Mouse (Mus musculus) forelimb bud, embryonic 11.5 days (tissue): Measurements from ENCODE around the gene Ankmy1.

Experiments
- DNase-seq: peaks from one replicate; pipeline ENCODE4 v3.0.0-alpha.2; 2012; ENCODE audit warnings: low read depth, low spot score

The Ankmy1 gene

DNA sequence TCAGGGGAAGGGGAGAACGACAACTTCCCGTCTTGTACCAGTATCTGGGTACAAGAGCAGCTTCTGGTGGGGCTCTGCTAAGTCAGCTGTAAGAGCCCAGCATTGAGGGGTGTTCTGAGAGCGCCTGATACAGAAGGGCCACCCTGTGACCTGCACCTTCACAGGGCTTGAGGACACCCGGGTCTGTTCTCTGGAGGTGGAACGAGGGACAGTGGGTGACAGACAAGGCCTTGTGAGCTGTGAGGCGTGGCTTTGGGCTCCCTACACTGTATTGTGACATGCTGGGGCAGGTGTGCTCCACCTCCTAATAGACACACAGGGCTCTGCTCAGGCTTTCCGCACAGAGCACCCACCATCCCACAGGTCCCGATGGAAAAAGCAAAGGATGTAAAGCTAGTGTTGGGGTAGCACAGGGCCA is 9.0 kb upstream of the Ankmy1 start:
- no peak for DNase-seq

DNA sequence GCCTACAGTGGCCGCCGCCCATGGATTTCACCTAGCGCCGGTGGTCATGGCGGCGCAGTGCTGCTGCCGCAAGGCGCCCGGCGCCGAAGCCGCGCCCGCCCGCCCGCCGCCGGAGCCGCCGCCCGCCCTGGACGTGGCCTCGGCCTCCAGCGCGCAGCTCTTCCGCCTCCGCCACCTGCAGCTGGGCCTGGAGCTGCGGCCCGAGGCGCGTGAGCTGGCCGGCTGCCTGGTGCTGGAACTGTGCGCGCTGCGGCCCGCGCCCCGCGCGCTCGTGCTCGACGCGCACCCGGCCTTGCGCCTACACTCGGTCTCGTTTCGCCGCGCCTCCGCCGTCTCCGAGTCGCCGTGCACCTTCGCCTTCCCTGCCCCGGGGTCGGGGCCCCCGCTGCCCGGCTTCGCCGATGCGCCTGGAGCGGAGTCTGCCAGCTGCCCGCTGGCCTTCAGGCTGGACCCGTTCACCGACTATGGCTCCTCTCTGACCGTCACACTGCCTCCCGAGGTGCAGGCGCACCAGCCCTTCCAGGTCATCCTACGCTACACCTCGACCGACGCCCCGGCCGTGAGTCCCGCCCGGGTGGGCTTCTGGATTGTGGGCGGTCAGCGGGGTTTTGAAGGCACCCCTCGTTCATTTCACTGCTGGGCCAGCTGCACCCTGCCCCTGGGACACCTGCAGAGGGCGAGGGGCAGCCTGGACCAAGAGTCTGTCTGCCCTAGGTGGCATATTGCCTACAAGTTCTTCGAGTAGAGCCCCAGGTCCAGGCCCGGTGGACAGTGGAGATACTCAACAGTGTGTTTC is 8.4 kb upstream of the Ankmy1 start:
- DNase-seq, result peak; percentile 54

DNA sequence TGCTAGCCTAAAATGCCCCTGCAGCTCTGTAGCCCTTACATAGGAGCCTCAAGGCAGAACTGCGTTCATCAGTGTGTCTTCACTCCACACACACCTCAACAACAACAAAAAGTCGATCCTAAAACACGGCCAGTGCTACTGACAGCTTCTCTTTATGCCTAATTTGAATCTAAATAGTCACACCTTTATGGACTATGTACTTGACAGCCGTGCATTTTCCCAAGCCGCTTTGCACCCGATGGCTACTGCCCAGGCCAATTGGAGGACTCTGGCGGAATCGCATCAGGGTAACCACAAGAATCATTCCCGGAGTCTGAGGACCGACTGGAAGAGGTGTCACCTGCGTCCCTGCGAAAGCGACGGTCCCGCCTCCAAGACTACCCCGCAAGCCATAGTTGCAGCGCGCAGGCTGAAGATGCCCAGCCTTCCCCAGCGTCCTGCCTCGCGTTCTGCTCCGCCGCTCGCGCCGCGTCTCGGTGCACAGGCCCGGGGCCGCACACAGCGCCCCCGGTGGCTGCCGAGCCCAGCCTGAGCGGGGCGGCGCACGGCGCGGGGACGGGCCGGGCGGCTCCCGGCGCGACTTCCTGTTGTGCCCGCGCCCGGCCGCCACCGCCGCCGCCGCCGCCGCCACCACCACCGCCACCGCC is 7.7 kb upstream of the Ankmy1 start, which contains the start of gene Rnpepl1:
Gene Rnpepl1 (plus strand): TSS at position 545 of the 647 bp plus-strand sequence.
- peak; percentile 46 for DNase-seq

DNA sequence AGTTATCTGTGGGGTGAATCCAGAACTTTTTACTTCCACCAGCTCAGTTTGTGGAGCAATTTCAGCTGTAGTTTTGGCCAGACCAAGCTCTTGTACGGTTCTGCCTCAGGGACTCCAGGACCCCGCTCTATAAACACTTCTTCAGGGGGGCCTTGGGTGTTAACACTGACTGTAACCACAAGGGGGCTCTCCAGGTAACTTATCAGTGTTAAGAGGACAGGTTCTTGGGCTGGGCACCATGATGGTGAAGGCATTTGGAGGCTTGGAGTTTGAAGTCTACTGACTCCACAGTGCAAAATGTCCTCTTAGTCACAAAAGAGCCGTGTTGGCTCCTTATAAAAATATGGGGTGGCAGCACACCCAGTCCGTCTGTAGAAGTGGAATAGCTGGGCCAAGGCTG is 6.4 kb upstream of the Ankmy1 start:
- DNase-seq, result peak; percentile 55

DNA sequence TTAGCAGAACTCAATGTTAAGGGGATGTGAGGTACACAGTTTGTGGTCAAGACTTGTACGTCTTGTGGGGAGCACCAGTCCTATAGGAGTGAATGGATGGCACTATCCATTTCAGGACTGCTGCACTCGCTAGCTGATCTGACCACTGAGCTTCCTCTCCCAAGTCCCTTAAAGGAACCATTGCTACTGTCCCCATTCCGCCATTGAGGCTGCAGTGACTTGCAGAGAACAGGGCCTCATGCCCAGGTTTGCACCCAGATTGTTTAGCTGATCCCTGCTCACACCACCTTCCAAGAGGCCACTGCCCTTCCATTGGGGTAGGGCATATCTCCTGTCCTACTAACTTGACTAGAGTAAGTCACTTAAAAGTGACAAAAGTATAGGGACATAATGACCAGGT is 6.0 kb upstream of the Ankmy1 start:
- no peak for DNase-seq

DNA sequence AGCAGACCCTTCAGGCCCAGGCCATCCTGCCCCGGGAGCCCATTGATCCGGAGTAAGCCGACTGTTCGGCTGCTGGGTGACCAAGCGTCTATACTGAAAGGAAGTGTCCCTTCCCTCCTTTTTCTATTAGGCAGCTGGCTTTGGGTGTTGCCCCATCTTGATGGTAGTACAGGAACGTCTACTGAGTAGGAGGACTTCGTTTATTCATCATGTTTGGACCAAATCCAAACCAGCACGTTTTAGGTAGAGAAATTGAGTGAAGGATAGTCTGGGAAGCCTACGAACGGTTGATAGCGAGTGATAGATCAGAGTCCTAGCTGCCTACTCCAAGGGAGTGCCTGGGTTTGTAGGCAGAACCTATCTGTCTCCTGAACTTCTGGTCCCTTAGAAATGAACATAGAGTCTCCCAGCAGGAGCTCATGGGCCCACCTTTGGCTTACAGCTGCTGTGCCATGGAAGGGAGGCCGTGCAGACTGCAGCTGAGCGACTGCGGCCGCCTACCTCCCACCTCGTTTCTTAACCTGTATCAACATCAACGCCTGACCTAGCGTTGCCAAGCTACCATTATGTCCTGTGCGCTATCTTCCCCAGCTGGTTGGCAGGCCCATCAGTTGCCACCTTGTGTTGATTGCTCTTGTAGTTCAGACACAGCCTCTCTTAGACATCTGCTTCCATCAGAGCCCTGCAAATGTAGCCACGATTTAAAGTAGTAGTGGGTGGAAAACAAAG is 5.1 kb upstream of the Ankmy1 start:
- no peak for DNase-seq

DNA sequence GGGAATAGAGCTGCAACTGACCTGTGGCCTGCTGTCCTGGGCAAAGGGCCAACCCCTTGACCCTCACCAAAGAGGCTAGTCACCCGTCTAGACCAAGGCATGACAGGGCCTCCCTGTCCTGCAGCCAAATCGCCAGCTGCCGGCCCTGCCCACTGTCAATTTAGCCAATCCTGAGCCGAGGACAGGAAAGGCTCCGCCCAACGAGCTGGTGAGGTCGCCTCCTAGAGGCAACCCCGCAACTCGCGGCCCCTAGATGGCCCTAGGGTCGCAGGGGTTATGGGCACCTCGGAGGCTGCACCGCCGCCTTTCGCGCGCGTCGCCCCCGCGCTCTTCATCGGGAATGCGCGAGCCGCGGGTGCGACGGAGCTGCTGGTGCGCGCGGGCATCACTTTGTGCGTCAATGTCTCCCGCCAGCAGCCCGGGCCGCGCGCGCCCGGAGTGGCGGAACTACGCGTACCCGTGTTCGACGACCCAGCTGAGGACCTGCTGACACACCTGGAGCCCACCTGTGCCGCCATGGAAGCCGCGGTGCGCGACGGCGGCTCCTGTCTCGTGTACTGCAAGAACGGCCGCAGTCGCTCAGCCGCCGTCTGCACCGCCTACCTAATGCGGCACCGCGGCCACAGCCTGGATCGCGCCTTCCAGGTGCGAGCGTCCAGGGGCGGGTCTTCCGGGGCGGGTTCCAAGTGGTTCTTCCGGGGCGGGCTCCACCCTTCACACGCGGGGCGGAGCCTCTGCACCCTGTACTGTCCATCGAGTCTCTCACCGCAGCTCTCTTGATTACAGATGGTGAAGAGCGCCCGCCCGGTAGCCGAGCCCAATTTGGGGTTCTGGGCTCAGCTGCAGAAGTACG is 4.3 kb upstream of the Ankmy1 start, which contains the start of gene Dusp28:
Gene Dusp28 (plus strand): TSS at position 203 of the 853 bp plus-strand sequence.
- peak; percentile 84 for DNase-seq

DNA sequence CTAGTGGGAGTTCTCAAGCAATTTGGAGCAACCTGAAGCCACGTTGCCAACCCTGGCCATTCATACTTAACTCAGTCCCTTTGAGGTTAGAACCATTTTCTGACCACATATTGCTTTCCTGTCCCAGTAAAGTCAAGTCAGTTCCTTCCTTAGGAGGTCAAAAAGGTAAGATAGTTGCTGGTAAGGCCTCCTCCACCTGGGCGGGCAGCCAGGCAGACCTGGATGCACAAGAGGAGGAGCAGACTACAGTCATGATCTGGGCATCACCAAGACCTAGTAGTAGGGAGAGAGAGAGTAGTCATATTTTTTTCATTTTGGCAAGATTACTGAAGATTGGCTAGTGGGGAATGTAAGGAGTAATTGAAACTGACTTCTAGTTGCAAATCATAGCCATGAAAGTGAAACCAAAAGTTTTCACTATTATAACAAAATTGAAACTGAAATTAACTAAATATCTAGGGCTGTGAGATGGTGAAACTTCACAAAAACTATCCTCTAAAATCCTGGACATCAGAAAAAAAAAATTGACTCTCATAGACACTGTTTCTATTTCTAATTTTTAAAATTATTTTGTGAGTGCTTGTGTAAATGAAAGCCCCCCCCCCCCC is 3.1 kb upstream of the Ankmy1 start:
- DNase-seq, result no peak

DNA sequence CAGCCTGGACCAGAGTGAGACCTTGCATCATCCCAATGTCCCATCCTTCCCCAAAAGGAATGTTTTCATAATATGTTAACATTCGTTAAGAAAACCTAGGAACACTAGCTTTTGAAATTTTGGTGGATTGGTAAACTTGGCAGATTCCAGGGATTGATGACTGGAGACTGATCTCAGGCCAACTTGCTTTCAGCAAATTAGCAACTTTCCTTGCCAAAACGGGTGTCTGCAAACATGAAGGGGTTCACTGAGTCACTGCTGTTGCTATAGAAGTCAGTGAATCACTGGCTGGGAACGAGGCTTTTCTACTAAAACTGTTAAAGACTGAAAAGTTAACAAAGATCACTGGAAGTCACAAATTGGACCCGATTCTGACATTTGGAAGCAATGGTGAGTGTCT is 921 bp upstream of the Ankmy1 start:
- DNase-seq, result no peak

DNA sequence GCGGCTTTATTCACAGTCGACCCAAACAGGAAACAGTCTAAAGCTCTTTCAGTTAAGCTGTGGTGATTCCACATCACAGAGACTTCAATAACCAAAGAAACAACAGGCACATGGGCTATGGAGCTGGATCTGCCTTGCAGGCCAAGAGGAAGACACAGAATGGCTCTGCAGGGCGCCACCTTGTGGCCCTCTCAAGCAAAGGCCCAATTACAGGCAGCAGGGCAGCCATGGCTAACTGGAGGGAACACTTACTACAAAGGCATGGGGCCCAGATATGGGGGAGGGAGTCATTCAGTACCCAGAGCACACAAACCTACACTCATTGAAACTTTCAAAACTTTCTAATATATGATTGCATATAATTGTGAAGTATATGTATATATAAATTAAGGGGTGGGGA is 7.6 kb downstream of the Ankmy1 start:
- DNase-seq, result peak; percentile 84

DNA sequence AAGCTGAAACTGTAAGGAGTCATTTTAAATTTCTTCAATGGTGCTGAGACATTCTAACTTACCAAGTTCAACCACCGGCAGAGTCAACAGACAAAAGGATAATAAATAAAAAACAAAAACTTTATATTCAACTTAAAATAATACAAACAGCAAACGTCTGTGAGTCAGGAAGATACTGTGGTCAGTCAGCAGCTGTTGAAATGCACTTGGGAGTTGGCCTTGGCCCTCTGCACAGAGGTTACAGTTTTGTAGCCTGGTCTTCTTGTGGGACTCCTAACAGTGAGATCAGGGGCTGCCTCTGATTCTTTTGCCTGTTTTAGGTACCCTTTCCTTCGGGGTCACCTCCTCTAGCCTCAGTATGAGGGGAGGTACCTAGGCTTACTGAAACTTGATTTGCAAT is 8.8 kb downstream of the Ankmy1 start:
- DNase-seq, result no peak

DNA sequence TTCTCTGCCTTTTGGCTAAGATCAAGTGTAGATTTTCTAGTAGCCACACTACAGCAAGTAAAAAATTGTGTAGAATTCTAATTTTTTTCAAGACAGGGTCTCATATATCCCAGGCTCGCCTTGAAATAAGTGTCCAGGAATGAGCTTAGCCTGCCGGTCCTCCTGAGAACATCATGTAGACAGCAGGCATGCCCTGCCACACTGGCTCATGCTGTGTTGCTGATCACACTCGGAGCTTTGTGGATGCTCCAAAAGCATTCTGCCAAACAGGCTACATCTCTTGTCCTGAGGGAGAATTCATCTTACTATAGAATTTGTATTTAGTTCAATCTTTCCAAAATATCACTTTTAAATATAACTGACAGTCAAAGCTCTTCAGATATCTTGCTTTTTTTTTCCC is 9.9 kb downstream of the Ankmy1 start:
- no peak for DNase-seq

DNA sequence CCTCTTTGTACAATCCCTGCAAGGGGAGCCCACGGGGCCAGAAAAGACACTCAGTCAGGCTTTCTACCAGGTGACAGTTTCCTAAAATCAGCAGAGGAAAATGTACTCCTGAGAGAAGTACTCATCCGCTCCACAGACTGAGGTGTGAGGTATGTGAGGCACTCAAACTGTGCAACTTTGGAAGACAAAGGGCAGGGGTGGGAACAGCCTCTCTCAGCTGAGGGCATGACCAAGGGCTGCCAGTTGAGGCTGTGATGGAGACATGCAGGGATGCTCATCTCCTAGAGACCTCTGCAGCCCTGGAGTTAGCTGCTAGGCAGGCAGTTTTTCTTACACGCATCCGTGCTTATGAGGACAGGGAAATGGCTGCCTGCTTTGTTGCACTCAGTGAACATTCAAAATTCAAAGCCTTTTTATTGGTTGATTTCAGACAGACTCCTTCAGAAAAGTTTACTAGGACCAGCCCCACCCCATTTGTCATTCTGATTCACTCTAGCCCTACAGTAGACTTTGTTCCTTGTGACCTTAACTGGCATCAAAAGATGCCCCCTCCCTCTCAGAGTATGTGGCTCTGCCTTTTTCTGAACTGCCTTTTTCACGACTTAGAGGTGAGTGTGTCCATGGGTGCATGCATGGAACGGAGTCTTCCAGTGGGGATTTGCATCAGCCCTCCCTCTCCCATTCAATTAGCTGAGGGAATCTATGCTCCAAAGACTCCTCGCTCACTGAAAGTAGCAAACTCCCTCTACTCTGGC is 13.6 kb downstream of the Ankmy1 start:
- DNase-seq, result no peak

DNA sequence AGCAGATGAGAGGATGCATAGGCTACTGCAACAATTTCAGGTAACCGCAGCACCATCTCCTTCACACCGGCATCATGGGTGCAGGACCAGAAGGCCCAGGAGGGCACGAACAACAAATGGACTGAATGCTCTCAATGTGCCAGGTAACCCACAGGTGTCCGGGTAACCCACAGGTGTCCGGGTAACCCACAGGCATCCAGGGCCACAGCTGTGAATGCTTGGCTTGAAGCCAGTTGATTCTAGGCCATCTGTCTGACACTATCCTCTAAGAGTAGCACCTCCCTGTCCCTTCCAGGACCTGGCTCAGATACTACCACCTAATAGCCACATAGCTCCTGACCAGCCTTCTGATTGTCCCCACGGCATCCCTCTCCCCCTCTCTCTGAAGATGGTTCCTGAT is 20.7 kb downstream of the Ankmy1 start:
- no peak for DNase-seq

DNA sequence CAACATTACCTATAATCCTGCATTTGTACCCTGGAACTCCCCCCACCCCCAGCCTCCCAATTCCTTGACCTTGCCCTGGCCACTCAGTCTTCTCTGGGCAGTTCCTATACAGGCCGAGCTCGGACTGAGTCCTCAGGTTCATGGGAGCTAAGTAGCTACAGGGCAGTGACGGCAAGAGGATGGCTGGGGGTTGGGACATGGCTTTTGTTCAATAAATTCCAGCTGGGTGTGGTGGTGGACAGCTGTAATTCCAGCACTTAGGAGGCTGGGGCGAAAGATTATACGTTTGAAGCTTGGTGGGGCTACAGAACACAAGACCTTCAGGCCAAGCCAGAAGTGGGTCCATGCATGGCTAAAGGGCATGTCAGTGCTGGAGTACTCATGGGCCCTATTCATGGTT is 22.6 kb downstream of the Ankmy1 start:
- no peak for DNase-seq

DNA sequence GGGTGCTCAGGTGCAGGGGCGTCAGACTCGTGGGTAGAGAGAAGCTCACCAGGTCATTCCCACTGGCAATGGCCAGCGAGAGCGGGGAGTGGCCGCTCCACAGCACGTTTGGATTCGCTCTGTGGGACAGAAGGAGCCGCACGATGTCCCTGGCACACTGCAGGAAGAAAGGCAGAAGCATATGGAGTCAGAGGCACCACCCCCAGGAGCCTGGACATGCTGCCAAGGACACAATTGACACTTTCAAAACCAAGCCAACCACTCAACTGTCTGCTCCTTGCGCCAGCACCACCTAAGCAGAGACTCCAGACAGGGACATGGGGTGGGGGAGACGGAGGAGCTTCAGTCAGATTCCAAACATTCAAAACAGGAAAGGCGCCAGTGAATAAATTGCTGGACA is 23.4 kb downstream of the Ankmy1 start:
- DNase-seq, result no peak

DNA sequence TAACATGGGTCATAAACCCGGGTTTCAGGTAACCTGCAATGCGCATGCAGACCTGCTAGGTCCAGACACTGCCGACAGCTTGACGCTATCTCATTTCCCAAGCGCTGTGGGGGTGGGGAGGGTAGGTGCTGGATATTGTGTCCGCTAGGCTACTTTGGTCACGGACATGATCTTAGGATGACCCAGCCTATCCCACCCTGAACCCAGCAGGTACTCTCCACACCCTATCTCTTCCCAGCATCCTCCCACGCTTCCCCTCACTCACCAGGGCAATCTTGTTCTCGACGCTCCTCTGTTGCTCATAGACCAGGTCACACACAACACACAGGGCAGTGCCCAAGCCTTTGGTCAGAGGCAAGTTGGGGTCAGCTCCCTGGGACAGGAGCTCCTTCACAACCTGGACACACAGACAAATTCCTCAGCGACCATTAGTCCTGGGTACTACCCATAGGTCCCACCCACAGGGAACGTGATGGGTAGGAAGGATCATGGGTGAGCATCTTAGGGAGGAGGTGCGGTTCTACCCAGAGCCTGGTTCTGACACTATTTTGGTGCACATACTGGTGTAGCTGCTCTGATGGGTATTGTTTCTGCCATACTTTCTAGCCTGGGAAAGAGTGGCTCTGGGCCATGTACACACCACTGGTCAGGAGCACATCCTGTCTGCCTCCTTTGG is 24.5 kb downstream of the Ankmy1 start:
- DNase-seq, result no peak

DNA sequence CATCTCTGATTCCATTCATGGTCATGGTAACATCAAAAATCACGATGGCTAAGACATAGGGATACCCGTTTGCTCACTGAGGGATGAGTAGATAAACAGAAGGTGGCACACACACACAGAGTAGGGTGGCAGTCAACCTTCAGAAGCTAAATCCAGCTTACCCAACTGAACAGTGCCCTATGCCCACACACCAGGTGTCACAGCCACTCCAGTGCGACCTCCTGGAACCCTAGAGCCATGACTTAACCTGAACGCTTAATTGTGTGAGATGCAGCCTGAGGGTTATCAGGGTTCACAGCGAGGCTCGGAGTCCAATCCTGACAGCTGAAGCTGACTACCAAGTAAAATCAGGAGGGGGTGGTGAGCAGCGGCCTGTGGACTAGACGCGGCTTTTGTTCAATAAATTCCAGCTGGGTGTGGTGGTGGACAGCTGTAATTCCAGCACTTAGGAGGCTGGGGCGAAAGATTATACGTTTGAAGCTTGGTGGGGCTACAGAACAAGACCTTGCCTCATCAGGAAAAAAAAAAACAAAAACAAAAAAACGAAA is 25.2 kb downstream of the Ankmy1 start:
- no peak for DNase-seq

DNA sequence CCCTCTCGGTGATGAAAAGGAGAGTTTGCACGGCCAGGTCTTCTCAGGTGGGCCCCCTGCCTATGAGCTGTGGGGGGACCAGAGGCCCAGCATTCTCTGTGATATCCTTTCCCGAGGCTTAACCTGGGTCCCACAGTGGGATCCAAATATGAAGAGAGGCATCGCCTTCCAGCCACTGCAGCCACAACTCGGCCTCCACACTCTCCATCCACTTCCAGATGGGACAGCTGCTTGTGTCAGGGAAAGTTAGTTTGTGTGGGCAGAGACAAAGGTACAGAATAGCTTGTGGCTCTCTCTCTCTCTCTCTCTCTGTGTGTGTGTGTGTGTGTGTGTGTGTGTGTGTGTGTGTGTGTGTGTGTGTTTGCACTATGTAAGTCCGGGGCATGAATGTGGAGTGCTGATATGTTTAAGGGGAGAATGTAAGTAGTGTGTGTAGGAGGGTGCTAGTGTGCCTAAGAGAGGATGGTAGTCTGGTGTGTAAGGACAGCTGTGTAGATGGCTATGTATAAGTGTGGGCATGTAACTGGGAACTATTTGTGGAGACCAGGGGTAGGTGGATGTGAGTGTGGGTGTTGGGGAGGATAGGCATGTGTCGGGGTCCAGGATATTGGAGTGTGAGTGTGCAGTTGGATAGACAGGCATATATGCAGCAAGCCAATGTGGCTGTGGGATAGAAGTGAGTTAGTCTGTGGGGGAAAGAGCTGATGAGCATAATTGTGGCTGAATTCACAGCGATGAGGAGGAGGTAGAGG is 27.2 kb downstream of the Ankmy1 start:
- DNase-seq, result no peak
